Mouse (Mus musculus): ENCODE measurements around the gene Trmt1l. TPM values are rescaled to one million over a fixed set of nuclear protein-coding genes. Genes with fewer than 3 reads are reported as not detected.

Gene Trmt1l
- total and polyA plus RNA-seq, 3 experiments = 15.4 to 18.2 TPM; not detected in 1

GRCm38 (mm10) chr1:151497028-151497427, 68.7 kb downstream of the Trmt1l start:
- Histone ChIP-seq H3K27ac (ENCODE audit: control insufficient read depth, low read depth, low read length) (no peak overlapping the region), H3K4me1 (ENCODE audit: control insufficient read depth in 1 of 2, insufficient read depth in 2 of 2, low read length in 2 of 2) (peaks cover 14 to 20% of the 10 kb centered on the region in 2 experiments)

GRCm38 (mm10) chr1:151497942-151498341, 69.6 kb downstream of the Trmt1l start:
- Histone ChIP-seq H3K27ac (ENCODE audit: control insufficient read depth, low read depth, low read length) (no peak overlapping the region), H3K27me3 (ENCODE audit: control insufficient read depth in 1 of 2, insufficient read depth in 2 of 2, low read length in 2 of 2) (no peaks in the 10 kb centered on the region), H3K9me3 (replicated peaks; ENCODE audit: insufficient read depth, low read length) (no peaks in the 10 kb centered on the region), H3K36me3 (ENCODE audit: control insufficient read depth in 1 of 2, insufficient read depth in 2 of 2, low read length in 2 of 2) (peaks cover 0 to 25% of the 10 kb centered on the region in 2 experiments; a peak in 2 of 4 replicates), H3K79me2 (ENCODE audit: control insufficient read depth, insufficient read depth, low read length, poor library complexity) (peaks cover 51% of the 10 kb centered on the region), H3K4me3 (ENCODE audit: control insufficient read depth in 1 of 2, insufficient read depth in 1 of 2, low read depth in 2 of 2, low read length in 2 of 2) (no peak overlapping the region), H3K9ac (ENCODE audit: control insufficient read depth, low read depth, low read length, poor library complexity, severe bottlenecking) (no peak overlapping the region), H3K4me1 (ENCODE audit: control insufficient read depth in 1 of 2, insufficient read depth in 2 of 2, low read length in 2 of 2) (peaks cover 9 to 17% of the 10 kb centered on the region in 2 experiments; a peak in 3 of 4 replicates)
- DNase-seq (ENCODE audit: low read depth, low spot score) = no peak
- TF ChIP-seq SMC3 (IDR thresholded peaks at IDR 0.05; ENCODE audit: low read depth, low read length) (no peak), NELFE (IDR thresholded peaks at IDR 0.05; ENCODE audit: low read depth, low read length) (no peak), KAT2A (conservative IDR thresholded peaks at IDR 0.05; ENCODE audit: low read depth, low read length) (no peak), ZMIZ1 (IDR thresholded peaks at IDR 0.05; ENCODE audit: low read depth, low read length) (no peak), ELF1 (IDR thresholded peaks at IDR 0.05; ENCODE audit: low read depth, low read length) (no peak), ZKSCAN1 (IDR thresholded peaks at IDR 0.05; ENCODE audit: low read depth, low read length) (no peak), MEF2A (IDR thresholded peaks at IDR 0.05; ENCODE audit: extremely low read depth, insufficient replicate concordance, low read depth, low read length, poor library complexity, severe bottlenecking) (no peak), CTCF (IDR thresholded peaks at IDR 0.05 in 2 of 3, conservative IDR thresholded peaks at IDR 0.05 in 1 of 3; ENCODE audit: control insufficient read depth in 1 of 3, insufficient read depth in 1 of 3, low read depth in 2 of 3, low read length in 3 of 3, poor library complexity in 1 of 3, severe bottlenecking in 1 of 3) (no peak), MAFK (IDR thresholded peaks at IDR 0.05; ENCODE audit: borderline replicate concordance, low read depth, low read length) (no peak), POLR2A (IDR thresholded peaks at IDR 0.05; ENCODE audit: control insufficient read depth in 1 of 2, insufficient read depth in 1 of 2, low read depth in 1 of 2, low read length in 2 of 2, poor library complexity in 1 of 2) (no peak), POLR2AphosphoS5 (IDR thresholded peaks at IDR 0.05; ENCODE audit: borderline replicate concordance, low read depth, low read length) (no peak), JUND (IDR thresholded peaks at IDR 0.05; ENCODE audit: low read depth, low read length) (no peak), E2F4 (IDR thresholded peaks at IDR 0.05; ENCODE audit: borderline replicate concordance, low read depth, low read length) (no peak), HCFC1 (IDR thresholded peaks at IDR 0.05; ENCODE audit: low read depth, low read length) (no peak), CHD1 (IDR thresholded peaks at IDR 0.05; ENCODE audit: low read depth, low read length) (no peak), TBP (IDR thresholded peaks at IDR 0.05; ENCODE audit: low read depth, low read length) (no peak), GABPA (IDR thresholded peaks at IDR 0.05; ENCODE audit: low read depth, low read length) (no peak)

More at GRCm38 (mm10) chr1:151497028-151497427, 68.7 kb downstream of the Trmt1l start:
- Histone ChIP-seq H3K79me2 (ENCODE audit: control insufficient read depth, insufficient read depth, low read length, poor library complexity) (peaks cover 54% of the 10 kb centered on the region), H3K9ac (ENCODE audit: control insufficient read depth, low read depth, low read length, poor library complexity, severe bottlenecking) (no peak overlapping the region), H3K27me3 (ENCODE audit: control insufficient read depth in 1 of 2, insufficient read depth in 2 of 2, low read length in 2 of 2) (no peaks in the 10 kb centered on the region), H3K4me3 (ENCODE audit: control insufficient read depth in 1 of 2, insufficient read depth in 1 of 2, low read depth in 2 of 2, low read length in 2 of 2) (no peak overlapping the region), H3K9me3 (replicated peaks; ENCODE audit: insufficient read depth, low read length) (no peaks in the 10 kb centered on the region), H3K36me3 (ENCODE audit: control insufficient read depth in 1 of 2, insufficient read depth in 2 of 2, low read length in 2 of 2) (peaks cover 0 to 33% of the 10 kb centered on the region in 2 experiments; a peak in 2 of 4 replicates)
- no peak for TF ChIP-seq RCOR1 (IDR thresholded peaks at IDR 0.05; ENCODE audit: low read depth, low read length)
- no peak for TF ChIP-seq GABPA (IDR thresholded peaks at IDR 0.05; ENCODE audit: low read depth, low read length)
- peak; percentile 23 for TF ChIP-seq RAD21 (IDR thresholded peaks at IDR 0.05; ENCODE audit: low read depth, low read length)
- peak; percentile 43 for TF ChIP-seq SMC3 (IDR thresholded peaks at IDR 0.05; ENCODE audit: low read depth, low read length)
- TF ChIP-seq CTCF (IDR thresholded peaks at IDR 0.05 in 2 of 3, conservative IDR thresholded peaks at IDR 0.05 in 1 of 3; ENCODE audit: control insufficient read depth in 1 of 3, insufficient read depth in 1 of 3, low read depth in 2 of 3, low read length in 3 of 3, poor library complexity in 1 of 3, severe bottlenecking in 1 of 3) = peak; percentile 60 to 74 (median 72)
- DNase-seq (ENCODE audit: low read depth, low spot score) = peak; percentile 67

Measured in MEL (cell line).